Mouse (Mus musculus): ENCODE results near the gene Intu.

DNA sequence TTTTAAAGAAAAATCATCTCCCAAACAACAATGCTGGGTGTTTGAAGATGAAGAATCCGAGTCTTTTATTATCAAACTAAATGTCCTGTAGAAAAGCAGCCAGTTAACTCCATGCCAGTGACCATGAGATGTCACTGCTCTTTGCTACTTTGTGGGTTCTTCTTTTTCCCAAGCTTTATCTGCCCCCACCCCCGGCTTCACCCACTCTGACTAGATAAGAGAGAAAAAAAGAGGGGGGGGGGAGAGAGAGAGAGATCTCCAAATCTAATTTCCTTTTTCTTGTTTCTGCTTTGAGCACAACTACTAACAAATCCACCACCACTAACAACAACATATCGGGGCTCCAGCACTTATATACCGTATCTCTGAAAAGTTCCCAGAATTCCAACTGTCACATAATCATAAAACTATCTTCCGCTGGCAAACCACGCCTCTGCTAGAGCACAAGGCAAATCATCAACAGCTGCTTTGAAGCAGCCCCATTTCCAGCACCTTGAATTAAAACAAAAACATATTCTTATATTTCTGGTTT is 207.4 kb downstream of the Intu start:
- TF ChIP-seq CTCF (IDR thresholded peaks at IDR 0.05; ENCODE audit: low read depth) (no peak), EP300 (optimal IDR thresholded peaks at IDR 0.05) (no peak)
